Comparison of ENCODE assay signal across 16 mouse cellular contexts in the genomic region with DNA sequence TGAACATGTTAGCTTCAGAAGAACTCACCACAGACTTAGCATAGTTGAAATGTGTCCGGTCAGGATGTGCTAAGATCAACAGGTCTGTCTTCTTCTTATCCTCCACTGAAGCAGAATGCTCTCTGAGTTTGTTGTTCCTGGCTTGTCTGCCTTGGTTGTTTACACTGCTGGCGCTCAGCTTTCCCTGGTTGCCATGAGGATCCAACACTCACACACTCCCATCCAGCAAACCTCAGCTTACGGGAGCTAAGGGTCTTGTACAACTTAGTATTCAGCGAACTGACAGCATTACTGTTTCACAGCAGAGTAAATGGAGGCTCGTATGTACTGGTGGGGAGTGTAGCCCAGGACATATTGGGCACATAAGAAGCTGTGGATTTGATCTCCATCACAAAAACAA.
"Had no signal": no experiment of that assay in that cellular context is flagged by ENCODE, and none has a peak within 500 bp of the region (broad histone marks: within the 10 kb centered on the region; RNA-seq: fewer than 3 reads in every experiment).

No protein-coding gene starts in this region.

- H3K4me2 ChIP-seq: liver, embryonic 13.5 days; lung, embryonic 15.5 days; midbrain, embryonic 11.5 days; midbrain, embryonic 15.5 days; neural tube, embryonic 13.5 days had no signal

- H3K4me3 ChIP-seq: left cerebral cortex, adult 2 months; liver, embryonic 13.5 days; lung, embryonic 15.5 days; megakaryocyte, embryonic 14.5 days; midbrain, embryonic 15.5 days; neural tube, embryonic 13.5 days had no signal

- DNase-seq: kidney, postnatal 25 days; liver; liver, embryonic 13.5 days; liver, postnatal 0 days; retina, postnatal 1 day; right cerebral cortex, postnatal 4 days; spleen, adult 18-20 months; thymus, adult 18-20 months; thymus, postnatal 14 days had no signal

- H3K36me3 ChIP-seq: liver, embryonic 13.5 days; lung, embryonic 15.5 days; midbrain, embryonic 15.5 days; neural tube, embryonic 13.5 days had no signal

- H3K4me1 ChIP-seq: midbrain, embryonic 15.5 days had no signal

- H3K27ac ChIP-seq: left cerebral cortex, adult 2 months; liver, embryonic 13.5 days; lung, embryonic 15.5 days; macrophage; midbrain, embryonic 15.5 days; neural tube, embryonic 13.5 days had no signal

- ATAC-seq: liver, postnatal 0 days; midbrain, embryonic 15.5 days had no signal

- H3K9me3 ChIP-seq: liver, embryonic 13.5 days; lung, embryonic 15.5 days; megakaryocyte, embryonic 14.5 days; midbrain, embryonic 15.5 days; neural tube, embryonic 13.5 days had no signal

- H3K9ac ChIP-seq: liver, embryonic 13.5 days; liver, postnatal 0 days; lung, embryonic 15.5 days; midbrain, embryonic 15.5 days; neural tube, embryonic 13.5 days had no signal

- H3K27me3 ChIP-seq: liver, embryonic 13.5 days; lung, embryonic 15.5 days; midbrain, embryonic 15.5 days; neural tube, embryonic 13.5 days had no signal
